Mouse (Mus musculus) stomach, embryonic 15.5 days (tissue): ENCODE results near the gene Nap1l1. TPM values are rescaled to one million over a fixed set of nuclear protein-coding genes. Genes with fewer than 3 reads are reported as not detected.

Experiments
- ATAC-seq: fragments of 200-750 bp; cut with Nextera tagmentation; 2 replicates; pipeline ENCODE4 v1.8.0; 2017; ENCODE audit warnings: low read depth, moderate number of reproducible peaks, moderate TSS enrichment; ENCODE audit not compliant: insufficient read depth, low FRiP score
- H3K27ac ChIP-seq: fragments of 300-500 bp; sonication (generic); 2 replicates; pipeline ENCODE4 v1.5.1; 2015; ENCODE audit warnings: mild to moderate bottlenecking, inconsistent platforms
- H3K27me3 ChIP-seq: fragments of 300-500 bp; sonication (generic); replicated peaks from 2 replicates; pipeline ENCODE4 v1.6.1; 2015; ENCODE audit warnings: inconsistent platforms
- H3K36me3 ChIP-seq: fragments of 300-500 bp; sonication (generic); 2 replicates; pipeline ENCODE4 v1.6.1; 2015; ENCODE audit warnings: inconsistent platforms
- H3K4me1 ChIP-seq: fragments of 300-500 bp; sonication (generic); 2 replicates; pipeline ENCODE4 v1.6.1; 2015; ENCODE audit warnings: inconsistent platforms
- H3K4me2 ChIP-seq: fragments of 300-500 bp; sonication (generic); 2 replicates; pipeline ENCODE4 v1.6.1; 2015; ENCODE audit warnings: mild to moderate bottlenecking, inconsistent platforms
- H3K4me3 ChIP-seq: fragments of 300-500 bp; sonication (generic); replicated peaks from 2 replicates; pipeline ENCODE4 v1.5.1; 2015; ENCODE audit warnings: inconsistent platforms
- H3K9ac ChIP-seq: fragments of 300-500 bp; sonication (generic); 2 replicates; pipeline ENCODE4 v1.6.1; 2015; ENCODE audit warnings: inconsistent platforms
- H3K9me3 ChIP-seq: fragments of 300-500 bp; sonication (generic); 2 replicates; pipeline ENCODE4 v1.6.1; 2016; ENCODE audit warnings: inconsistent platforms
- WGBS: fragments of 180-500 bp; shearing (Covaris S2); methylation state at CpG from one replicate; pipeline ENCODE4 v1.1.7; 2015; 5-methylcytosine and 5-hydroxymethylcytosine counted together
- polyA plus RNA-seq: library from polyadenylated mRNA; unstranded; fragments of >200 nt; fragmentation: Nextera tagmentation; extraction: Ambion mirVana; gene quantifications from 2 replicates; pipeline ENCODE4 v1.2.1, GENCODE M21; 2015

The Nap1l1 gene
- polyA plus RNA-seq, 1 experiment from 2014 or later: 188 TPM

DNA sequence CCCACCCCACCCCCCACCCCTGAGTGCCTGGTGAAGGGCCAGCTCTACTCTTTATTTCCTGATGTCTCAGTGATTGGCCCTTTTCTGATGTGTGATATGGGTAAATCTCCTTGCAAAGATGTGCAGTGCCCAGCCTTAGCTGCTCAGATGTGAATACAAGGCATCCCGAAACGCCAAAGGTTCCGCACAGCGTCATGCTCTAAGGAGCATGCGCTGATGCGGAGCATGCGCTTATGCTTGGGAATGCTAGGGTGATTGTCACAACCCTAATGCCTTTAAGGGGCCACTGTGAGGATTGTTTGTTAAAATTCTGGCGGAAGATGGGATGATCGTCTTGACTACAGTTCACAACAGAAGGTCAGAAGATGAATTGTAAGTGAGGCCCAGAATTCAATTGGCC lies 67.7 kb downstream of the Nap1l1 start:
- 89% methylated on average over 9 of the region's 9 CpGs for WGBS
- Histone ChIP-seq H3K9me3 (no peaks in the 10 kb centered on the region), H3K4me1 (peaks cover 30% of the 10 kb centered on the region), H3K36me3 (no peaks in the 10 kb centered on the region), H3K4me2 (no peak overlapping the region), H3K9ac (no peak overlapping the region), H3K27me3 (no peaks in the 10 kb centered on the region), H3K27ac (no peak overlapping the region), H3K4me3 (no peak overlapping the region)
- no peak for ATAC-seq

DNA sequence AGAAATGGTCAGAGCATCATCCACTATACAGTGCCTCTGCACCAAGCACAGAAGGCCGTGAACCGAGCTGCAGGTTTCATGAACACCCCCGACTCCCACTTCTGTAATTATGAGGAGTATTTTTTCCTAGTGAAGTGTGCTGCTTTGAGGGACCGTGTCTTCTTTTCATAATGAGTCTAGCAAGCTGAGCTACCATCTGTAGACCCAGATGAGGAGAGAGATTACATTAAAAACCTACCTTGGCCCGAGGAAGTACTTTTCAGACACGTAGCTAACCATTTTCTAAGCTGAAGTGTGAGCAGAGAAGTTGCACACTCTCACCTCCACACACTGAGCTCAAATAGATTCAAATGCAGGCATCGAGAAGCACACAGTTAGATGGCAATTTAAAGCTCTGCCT lies 70.1 kb downstream of the Nap1l1 start:
- no peak overlapping the region for H3K4me2 ChIP-seq
- ATAC-seq: no peak
- peak overlapping the region; percentile 17; the same call in 1 of the 2 replicates for H3K27ac ChIP-seq

DNA sequence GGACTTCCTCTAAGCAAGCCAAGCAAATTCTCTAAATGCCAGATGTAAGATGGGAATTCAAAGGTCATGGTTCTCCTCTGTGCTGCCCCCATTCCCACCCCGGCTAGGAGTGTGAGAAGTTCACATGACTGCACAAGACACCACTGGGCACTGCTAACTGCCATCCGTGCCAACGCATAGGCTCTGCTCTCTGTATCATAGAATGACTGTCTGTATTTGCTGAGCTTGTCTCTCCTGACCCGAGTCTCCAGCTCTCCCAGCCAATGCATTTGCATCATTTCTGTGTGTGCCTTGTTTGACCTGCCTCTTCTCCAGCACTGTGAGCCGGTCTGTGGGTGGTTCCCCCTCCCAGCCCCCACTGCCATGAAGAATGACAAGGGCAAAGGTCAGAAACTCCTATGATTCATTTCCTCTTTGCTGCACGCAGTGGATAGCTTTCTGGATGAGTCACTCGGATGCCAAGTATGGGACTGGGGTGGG lies 70.8 kb downstream of the Nap1l1 start:
- H3K4me2 ChIP-seq: no peak overlapping the region
- ATAC-seq: peak; percentile 57; the same call in 1 of the 2 replicates
- H3K9me3 ChIP-seq: no peaks in the 10 kb centered on the region
- no peaks in the 10 kb centered on the region for H3K27me3 ChIP-seq
- H3K27ac ChIP-seq: peak overlapping the region; percentile 17; the same call in 1 of the 2 replicates
- no peak overlapping the region for H3K4me3 ChIP-seq
- 26% methylated on average over 7 of the region's 7 CpGs for WGBS
- no peak overlapping the region for H3K9ac ChIP-seq
- peaks cover 24% of the 10 kb centered on the region for H3K4me1 ChIP-seq
- no peaks in the 10 kb centered on the region for H3K36me3 ChIP-seq

More for the DNA sequence above, 70.1 kb downstream of the Nap1l1 start:
- 78% methylated on average over 7 of the region's 7 CpGs for WGBS
- Histone ChIP-seq H3K27me3 (no peaks in the 10 kb centered on the region), H3K9ac (no peak overlapping the region), H3K4me3 (no peak overlapping the region), H3K36me3 (no peaks in the 10 kb centered on the region), H3K9me3 (no peaks in the 10 kb centered on the region), H3K4me1 (peaks cover 24% of the 10 kb centered on the region)

DNA sequence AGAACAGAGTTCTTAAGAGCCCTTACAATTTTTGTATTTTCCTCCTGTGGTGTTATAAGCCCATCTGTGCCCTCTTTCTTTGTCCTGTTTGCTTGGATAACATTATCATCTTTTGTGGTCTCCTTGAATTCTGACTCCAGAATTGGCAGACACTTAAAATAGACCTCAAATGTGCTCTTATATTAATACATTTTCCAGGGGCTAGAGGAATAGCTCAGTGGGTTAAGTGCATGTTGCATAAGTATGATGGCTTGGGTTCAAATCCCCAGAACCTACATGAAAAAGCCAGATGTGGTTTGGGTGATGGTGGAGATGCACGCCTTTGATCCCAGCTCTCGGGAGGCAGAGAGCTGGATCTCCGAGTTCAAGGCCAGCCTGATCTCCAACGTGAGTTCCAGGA lies 71.3 kb downstream of the Nap1l1 start:
- ATAC-seq: no peak
- H3K9me3 ChIP-seq: no peaks in the 10 kb centered on the region
- H3K4me2 ChIP-seq: no peak overlapping the region
- 75% methylated on average over 4 of the region's 4 CpGs for WGBS
- no peak overlapping the region for H3K27ac ChIP-seq
- H3K36me3 ChIP-seq: no peaks in the 10 kb centered on the region
- H3K27me3 ChIP-seq: no peaks in the 10 kb centered on the region
- no peak overlapping the region for H3K9ac ChIP-seq
- H3K4me1 ChIP-seq: peaks cover 24% of the 10 kb centered on the region
- H3K4me3 ChIP-seq: no peak overlapping the region

DNA sequence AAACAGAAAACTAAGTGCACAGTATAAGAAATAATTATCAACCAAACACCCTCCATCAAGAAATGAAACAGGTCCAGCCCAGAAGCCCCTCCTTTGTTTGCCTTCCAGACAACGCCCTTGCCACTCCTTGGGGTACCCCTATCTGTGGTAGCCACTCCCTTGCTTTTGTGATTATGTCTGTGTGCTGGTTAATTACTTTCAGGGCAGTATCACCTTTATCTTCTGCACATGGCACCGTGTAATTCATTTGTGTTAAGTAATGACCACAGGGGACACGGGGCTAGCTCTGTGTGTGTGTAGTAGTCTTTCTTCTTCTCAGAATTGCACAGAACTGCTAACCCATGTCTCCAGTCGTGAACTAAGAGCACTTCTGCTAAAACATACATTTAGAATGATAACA lies 72.6 kb downstream of the Nap1l1 start:
- no peaks in the 10 kb centered on the region for H3K27me3 ChIP-seq
- peak; percentile 82 for ATAC-seq

More for the DNA sequence above, 72.6 kb downstream of the Nap1l1 start:
- Histone ChIP-seq H3K4me3 (no peak overlapping the region), H3K9me3 (no peaks in the 10 kb centered on the region), H3K36me3 (no peaks in the 10 kb centered on the region), H3K27ac (no peak overlapping the region), H3K4me1 (peaks cover 18% of the 10 kb centered on the region), H3K4me2 (no peak overlapping the region), H3K9ac (no peak overlapping the region)
- WGBS: 59% methylated on average over 4 of the region's 4 CpGs

Other genes starting within 250 kb of the Nap1l1 start
- 4.5 TPM in 2 replicates for gene Bbs10, start 174.5 kb upstream of the Nap1l1 start, polyA plus RNA-seq
- 44.7 and 58.3 TPM in 2 replicates for gene Phlda1, start 33.1 kb downstream of the Nap1l1 start, polyA plus RNA-seq